Mouse (Mus musculus) liver, embryonic 11.5 days (tissue): ENCODE results near the gene Gprin3. TPM values are rescaled to one million over a fixed set of nuclear protein-coding genes. Genes with fewer than 3 reads are reported as not detected.

ENCODE experiments used
- ATAC-seq: fragments of 200-750 bp; cut with Nextera tagmentation; replicated peaks from 2 replicates; pipeline ENCODE4 v1.8.0; 2017; ENCODE audit warnings: moderate number of reproducible peaks, mild to moderate bottlenecking, moderate TSS enrichment, moderate library complexity; ENCODE audit not compliant: low FRiP score
- DNase-seq: peaks from one replicate; pipeline ENCODE4 v3.0.0-alpha.2; 2017; ENCODE audit warnings: low spot score
- H3K27ac ChIP-seq: fragments of 300-500 bp; sonication (generic); 2 replicates; pipeline ENCODE4 v1.5.1; 2014; ENCODE audit warnings: mild to moderate bottlenecking, low read depth, low read length, control low read depth
- H3K27me3 ChIP-seq: fragments of 300-500 bp; sonication (generic); replicated peaks from 2 replicates; pipeline ENCODE4 v1.6.1; 2014; ENCODE audit warnings: low read length, mixed read lengths; ENCODE audit not compliant: control insufficient read depth, insufficient read depth
- H3K36me3 ChIP-seq: fragments of 300-500 bp; sonication (generic); 2 replicates; pipeline ENCODE4 v1.6.1; 2014; ENCODE audit warnings: mild to moderate bottlenecking, low read length, moderate library complexity, mixed read lengths; ENCODE audit not compliant: control insufficient read depth, insufficient read depth
- H3K4me1 ChIP-seq: fragments of 300-500 bp; sonication (generic); replicated peaks from 2 replicates; pipeline ENCODE4 v1.6.1; 2014; ENCODE audit warnings: low read length, mixed read lengths; ENCODE audit not compliant: control insufficient read depth, insufficient read depth
- H3K4me2 ChIP-seq: fragments of 300-500 bp; sonication (generic); 2 replicates; pipeline ENCODE4 v1.6.1; 2014; ENCODE audit warnings: mild to moderate bottlenecking, control low read depth, moderate library complexity
- H3K4me3 ChIP-seq: fragments of 300-500 bp; sonication (generic); 2 replicates; pipeline ENCODE4 v1.5.1; 2014; ENCODE audit warnings: low read depth, low read length, control low read depth
- H3K9ac ChIP-seq: fragments of 300-500 bp; sonication (generic); 2 replicates; pipeline ENCODE4 v1.6.1; 2014; ENCODE audit warnings: low read depth, low read length, control low read depth
- H3K9me3 ChIP-seq: fragments of 300-500 bp; sonication (generic); 2 replicates; pipeline ENCODE4 v1.6.1; 2016; ENCODE audit warnings: low read length, inconsistent platforms, mixed read lengths; ENCODE audit not compliant: control insufficient read depth
- WGBS: fragments of 180-500 bp; shearing (Covaris S2); extraction: QIAGEN DNeasy Blood & Tissue Kit; methylation state at CpG from one replicate; pipeline ENCODE4 v1.1.7; 2014; 5-methylcytosine and 5-hydroxymethylcytosine counted together
- polyA plus RNA-seq: library from polyadenylated mRNA; unstranded; fragments of >200 nt; fragmentation: Nextera tagmentation; extraction: Ambion mirVana; gene quantifications from 2 replicates; pipeline ENCODE4 v1.2.1, GENCODE M21; 2014

The Gprin3 gene
- polyA plus RNA-seq, 1 experiment from 2014 or later: 0.03 TPM

DNA sequence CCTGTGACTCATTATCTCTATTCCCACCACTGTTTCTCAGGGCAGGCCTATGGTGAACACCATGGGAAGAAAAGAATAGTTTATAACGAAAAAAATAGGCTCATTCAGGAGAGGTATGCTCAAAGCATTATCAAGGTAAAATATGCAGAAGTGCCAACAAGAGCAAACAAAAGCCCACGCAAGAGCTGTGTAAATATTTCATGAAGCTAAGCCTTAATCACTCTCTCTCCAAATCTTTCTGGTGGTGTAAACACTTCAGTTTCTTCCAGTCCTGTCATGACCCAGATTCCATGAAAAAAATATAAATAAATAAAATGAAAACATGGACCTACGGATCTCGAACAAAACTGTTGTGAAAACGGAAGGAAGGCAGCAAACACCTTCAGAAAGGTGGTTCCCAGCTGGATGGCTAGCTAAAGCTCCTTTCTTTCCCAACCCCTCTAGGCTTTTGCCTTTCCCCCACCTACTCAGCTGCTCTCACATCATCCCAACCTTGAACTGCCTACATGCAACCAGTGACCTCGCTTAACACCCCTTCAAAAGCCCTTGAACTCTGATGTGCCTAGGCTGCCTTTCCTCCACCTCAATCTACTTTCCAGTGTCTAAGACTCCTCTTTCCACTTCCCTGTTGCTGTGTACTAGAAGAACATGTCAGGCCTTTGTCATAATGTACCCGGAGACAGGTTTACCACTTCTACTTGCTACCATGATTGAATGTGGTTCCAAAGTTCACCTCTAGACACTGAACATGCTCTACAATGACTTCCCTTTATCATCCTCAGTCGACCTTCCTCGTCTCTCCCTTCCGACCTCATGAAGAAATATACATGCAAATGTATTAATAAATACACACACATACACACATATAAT is 988 bp downstream of the Gprin3 start:
- WGBS: 68% methylated on average over 10 of the region's 10 CpGs
- peaks cover 2% of the 10 kb centered on the region; the same call in 1 of the 2 replicates for H3K4me1 ChIP-seq
- no peak overlapping the region for H3K4me3 ChIP-seq
- H3K9me3 ChIP-seq: no peaks in the 10 kb centered on the region
- H3K27ac ChIP-seq: no peak overlapping the region
- no peaks in the 10 kb centered on the region for H3K36me3 ChIP-seq
- ATAC-seq (no peak), DNase-seq (no peak)
- H3K9ac ChIP-seq: no peak overlapping the region
- H3K27me3 ChIP-seq: no peaks in the 10 kb centered on the region
- no peak overlapping the region for H3K4me2 ChIP-seq

DNA sequence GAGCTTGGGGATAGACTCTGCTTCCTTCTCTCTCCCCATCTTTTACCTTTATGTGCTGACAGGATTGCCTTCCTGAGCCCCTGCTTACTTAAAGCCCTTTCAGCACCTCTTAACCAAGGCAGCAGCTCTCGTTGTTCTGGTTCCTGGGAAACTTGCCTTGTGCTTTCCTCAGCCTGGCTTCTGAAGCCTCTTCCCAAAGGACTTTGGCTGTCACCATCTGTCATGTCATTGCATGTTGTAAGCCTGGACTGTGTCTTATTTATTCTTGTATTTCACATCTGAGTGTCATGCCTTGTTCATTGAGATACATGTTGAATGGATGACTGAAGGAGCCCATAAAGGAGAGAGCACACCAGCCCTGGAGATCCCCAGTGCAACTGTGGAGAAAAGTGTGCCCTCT is 2.3 kb downstream of the Gprin3 start:
- no peak overlapping the region for H3K9ac ChIP-seq
- no peak overlapping the region for H3K27ac ChIP-seq
- peaks cover 2% of the 10 kb centered on the region; the same call in 1 of the 2 replicates for H3K4me1 ChIP-seq
- ATAC-seq: no peak
- H3K4me3 ChIP-seq: no peak overlapping the region
- H3K4me2 ChIP-seq: no peak overlapping the region
- H3K9me3 ChIP-seq: no peaks in the 10 kb centered on the region
- no peaks in the 10 kb centered on the region for H3K36me3 ChIP-seq
- DNase-seq: no peak
- 47% methylated on average over 1 of the region's 1 CpGs for WGBS
- no peaks in the 10 kb centered on the region for H3K27me3 ChIP-seq

DNA sequence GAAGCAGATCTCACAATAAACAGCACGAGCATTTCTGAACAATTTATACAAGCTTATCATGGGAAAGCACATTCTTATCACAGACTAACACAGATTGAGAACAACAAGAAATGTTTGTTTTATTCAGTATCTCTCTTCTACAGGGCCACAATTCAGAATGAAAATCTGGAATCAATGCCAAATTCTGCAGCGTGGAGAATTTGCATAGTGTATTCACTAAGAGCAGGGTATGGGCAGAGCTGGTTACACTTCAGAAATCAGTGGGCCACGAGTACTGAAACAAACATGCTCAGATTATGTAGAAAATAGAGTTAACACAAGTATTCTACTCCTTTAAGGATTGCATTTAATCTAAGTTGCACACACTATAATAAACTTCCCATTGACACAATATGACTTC is 6.8 kb downstream of the Gprin3 start:
- Histone ChIP-seq H3K4me3 (no peak overlapping the region), H3K27me3 (no peaks in the 10 kb centered on the region), H3K4me2 (no peak overlapping the region), H3K27ac (no peak overlapping the region), H3K4me1 (no peaks in the 10 kb centered on the region), H3K9me3 (no peaks in the 10 kb centered on the region), H3K9ac (no peak overlapping the region), H3K36me3 (no peaks in the 10 kb centered on the region)
- 64% methylated on average over 3 of the region's 3 CpGs for WGBS
- DNase-seq (no peak), ATAC-seq (no peak)

DNA sequence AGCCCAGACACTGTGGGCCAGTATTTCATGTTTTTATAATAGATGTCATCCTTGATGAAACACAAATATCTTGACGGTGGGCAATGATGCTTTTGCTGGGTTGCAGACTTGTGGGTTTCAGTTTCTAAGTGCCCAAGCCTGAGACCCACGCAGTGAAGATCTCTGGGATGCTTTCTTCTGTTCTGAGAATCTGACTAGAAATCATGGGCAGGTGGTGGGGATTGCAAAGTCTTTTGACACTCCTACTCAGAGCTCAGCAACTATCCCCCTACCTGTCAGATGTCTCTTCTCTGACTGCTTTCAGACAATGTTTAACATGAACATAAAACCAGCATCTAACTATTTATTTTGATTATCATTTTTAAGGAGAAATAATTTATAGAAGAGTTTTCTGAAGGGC is 7.4 kb downstream of the Gprin3 start:
- no peak for ATAC-seq
- WGBS: 71% methylated on average over 2 of the region's 2 CpGs
- Histone ChIP-seq H3K4me3 (no peak overlapping the region), H3K4me1 (no peaks in the 10 kb centered on the region), H3K36me3 (no peaks in the 10 kb centered on the region), H3K9me3 (no peaks in the 10 kb centered on the region), H3K27ac (no peak overlapping the region), H3K27me3 (no peaks in the 10 kb centered on the region), H3K4me2 (no peak overlapping the region), H3K9ac (no peak overlapping the region)
- DNase-seq: no peak

DNA sequence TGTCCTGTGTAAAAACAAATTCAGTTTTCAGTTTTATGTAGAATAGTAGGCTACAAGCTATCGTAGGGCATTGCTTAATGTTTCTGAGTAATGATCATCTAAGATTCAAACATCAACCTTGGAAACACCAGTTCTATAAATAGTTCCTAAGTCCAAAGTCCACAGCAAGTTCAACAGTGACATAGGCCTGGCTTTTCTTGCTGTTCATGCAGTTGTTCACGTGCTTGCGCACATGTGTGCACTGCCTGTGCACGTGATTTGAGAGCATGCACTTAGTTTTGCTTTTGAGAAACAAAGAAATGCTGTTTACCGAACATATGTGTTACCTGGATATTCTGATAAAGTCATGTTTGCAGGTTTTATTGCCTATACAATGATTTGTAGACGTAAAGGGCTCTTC is 11.3 kb downstream of the Gprin3 start:
- H3K27ac ChIP-seq: no peak overlapping the region

DNA sequence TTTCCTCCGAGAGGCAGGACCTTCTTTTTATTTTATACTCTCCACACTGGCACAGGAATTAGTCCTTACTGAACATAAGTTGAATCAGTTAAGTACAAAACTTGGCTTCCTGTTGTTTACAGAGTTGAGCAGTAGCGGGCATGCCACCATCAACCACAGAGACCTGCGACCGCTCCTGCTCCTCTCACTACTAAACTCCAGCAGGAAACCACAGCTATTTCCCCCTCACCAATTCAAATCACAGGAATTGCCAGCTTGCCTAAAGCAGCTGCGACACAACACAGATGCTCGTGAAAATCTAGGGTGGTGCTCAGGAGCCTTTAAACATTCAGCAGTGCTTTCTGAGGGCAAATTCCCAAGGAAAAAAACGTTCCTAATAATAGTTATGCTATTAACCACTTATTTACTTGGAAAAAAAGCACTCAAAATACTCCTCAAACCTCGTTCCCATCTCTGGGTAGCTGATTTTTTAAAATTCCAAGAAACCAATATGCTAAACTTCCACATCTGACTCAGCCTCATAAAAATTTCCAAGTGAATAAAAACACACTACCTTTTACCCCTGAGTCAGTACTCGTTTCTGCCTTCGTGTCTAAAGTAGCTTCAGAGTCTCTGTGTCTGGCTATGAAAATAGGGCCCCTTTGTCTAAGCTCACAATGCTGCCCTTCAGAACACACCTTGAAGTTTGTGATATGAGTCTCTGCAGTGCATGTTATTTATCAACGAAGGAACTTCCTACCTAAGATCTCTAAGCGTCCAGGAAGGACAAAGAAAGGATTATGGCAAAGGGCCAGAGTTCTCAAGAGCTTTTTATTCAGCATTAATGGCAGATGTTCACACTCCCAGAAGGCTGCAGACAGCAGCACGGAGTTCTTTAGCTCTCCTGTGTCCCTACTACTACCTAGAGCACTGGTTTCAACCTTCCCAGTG is 13.4 kb downstream of the Gprin3 start:
- Histone ChIP-seq H3K27ac (no peak overlapping the region), H3K4me3 (no peak overlapping the region), H3K36me3 (no peaks in the 10 kb centered on the region), H3K4me1 (no peaks in the 10 kb centered on the region), H3K9ac (no peak overlapping the region), H3K4me2 (no peak overlapping the region), H3K27me3 (no peaks in the 10 kb centered on the region), H3K9me3 (no peaks in the 10 kb centered on the region)
- no peak for DNase-seq
- 43% methylated on average over 13 of the region's 13 CpGs for WGBS
- no peak for ATAC-seq

More for the DNA sequence above, 11.3 kb downstream of the Gprin3 start:
- H3K9me3 ChIP-seq: no peaks in the 10 kb centered on the region
- no peaks in the 10 kb centered on the region for H3K27me3 ChIP-seq
- H3K4me2 ChIP-seq: no peak overlapping the region
- H3K4me3 ChIP-seq: no peak overlapping the region
- 78% methylated on average over 6 of the region's 6 CpGs for whole genome bisulfite sequencing
- H3K9ac ChIP-seq: no peak overlapping the region
- DNase-seq (no peak), ATAC-seq (no peak)
- no peaks in the 10 kb centered on the region for H3K36me3 ChIP-seq
- no peaks in the 10 kb centered on the region for H3K4me1 ChIP-seq

DNA sequence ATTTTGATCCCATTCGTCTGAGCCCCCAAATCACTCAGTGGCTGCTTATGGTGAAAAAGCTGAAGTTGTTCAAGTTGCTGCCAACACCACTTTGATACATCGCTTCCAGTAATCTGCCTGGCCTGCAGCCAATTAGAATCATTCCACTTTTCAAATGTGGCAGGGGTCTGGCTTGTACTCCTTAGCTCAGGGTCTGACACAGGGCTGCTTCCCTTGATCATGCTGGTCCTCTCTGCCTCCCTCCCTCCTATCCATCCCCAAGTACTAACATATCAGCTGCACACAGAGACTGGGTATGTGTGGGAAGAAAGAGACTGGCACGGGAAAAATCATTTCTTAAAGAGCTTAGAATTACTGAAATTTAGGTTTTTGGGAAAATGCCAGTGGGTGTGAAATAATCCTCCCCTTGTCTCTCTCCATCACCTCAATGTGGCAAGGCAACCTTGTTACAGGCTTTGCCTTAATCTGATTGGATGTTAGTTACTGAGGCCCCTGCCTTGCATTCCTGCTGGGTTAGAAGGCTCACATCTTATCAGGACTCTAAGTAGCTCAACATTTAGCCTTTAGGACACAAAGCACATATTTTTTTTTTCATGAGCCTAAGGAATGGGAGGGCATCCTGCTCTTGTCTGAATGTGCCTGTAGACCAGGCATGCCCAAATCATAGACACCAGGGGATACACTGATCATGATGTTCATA is 16.9 kb downstream of the Gprin3 start:
- Histone ChIP-seq H3K27ac (no peak overlapping the region), H3K4me1 (no peaks in the 10 kb centered on the region), H3K4me3 (no peak overlapping the region), H3K36me3 (no peaks in the 10 kb centered on the region), H3K27me3 (no peaks in the 10 kb centered on the region), H3K4me2 (no peak overlapping the region), H3K9me3 (no peaks in the 10 kb centered on the region), H3K9ac (no peak overlapping the region)
- DNase-seq (no peak), ATAC-seq (no peak)
- 62% methylated on average over 3 of the region's 3 CpGs for WGBS

DNA sequence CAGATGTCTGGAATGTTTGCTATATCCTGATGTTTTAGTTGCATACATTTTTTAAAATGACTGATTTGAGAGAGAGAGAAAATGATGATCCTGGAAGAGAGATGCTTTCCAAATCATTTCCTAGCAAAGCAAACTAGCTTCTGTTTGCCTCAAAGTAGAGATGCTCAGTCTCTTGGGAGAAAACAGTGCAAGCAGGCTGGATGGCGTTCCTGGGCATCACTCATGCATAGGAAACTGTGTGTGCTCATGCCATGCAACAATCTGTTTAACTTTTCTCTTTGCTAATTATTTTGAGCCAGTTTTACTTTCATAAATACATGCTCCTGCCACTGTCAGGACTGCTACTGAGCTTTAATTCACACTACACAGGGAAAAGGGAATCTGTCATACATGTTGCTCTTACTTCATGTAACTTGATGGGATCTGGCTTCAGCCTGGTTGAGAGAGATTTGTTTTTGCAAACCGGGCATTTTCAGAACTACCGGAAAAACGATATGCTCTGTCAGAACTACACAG is 18.6 kb downstream of the Gprin3 start:
- Histone ChIP-seq H3K9me3 (no peaks in the 10 kb centered on the region), H3K9ac (no peak overlapping the region), H3K27ac (no peak overlapping the region), H3K36me3 (no peaks in the 10 kb centered on the region), H3K4me2 (no peak overlapping the region), H3K4me3 (no peak overlapping the region), H3K27me3 (no peaks in the 10 kb centered on the region), H3K4me1 (no peaks in the 10 kb centered on the region)
- ATAC-seq (no peak), DNase-seq (no peak)
- 74% methylated on average over 4 of the region's 4 CpGs for WGBS
